Mouse (Mus musculus) monocyte, adult 2 months (primary cell): ENCODE data around the gene Cdc42ep5.

ENCODE experiments used
- DNase-seq, 2 experiments: peaks; one replicate each; pipeline ENCODE4 v3.0.0; 2022; ENCODE audit warnings: low spot score in 2 of 2, low read depth in 1 of 2

Cdc42ep5 gene

DNA sequence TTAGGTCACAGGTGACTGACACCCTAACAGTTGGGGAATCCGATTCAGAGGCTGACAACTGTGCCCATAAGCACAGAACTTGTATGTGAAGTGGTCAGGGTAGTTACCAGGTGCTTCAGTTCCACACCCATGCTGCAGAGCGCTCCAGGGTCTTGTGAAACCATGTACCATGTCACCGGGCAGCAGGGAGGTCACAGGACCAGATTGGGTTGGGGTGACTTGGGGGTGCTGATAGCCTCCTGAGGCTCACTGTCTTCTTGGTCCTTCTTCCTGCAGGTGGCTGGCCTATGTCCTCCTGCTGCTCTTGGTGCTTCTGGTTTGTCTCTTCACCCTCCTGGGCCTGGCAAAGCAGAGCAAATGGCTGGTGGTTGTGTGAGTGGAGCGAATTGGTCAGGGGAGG is 36.8 kb downstream of the Cdc42ep5 start:
- no peak for DNase-seq

GRCm38 (mm10) chr7:4126992-4127785 is 37.5 kb downstream of the Cdc42ep5 start:
- DNase-seq: no peak

- DNase-seq: no peak
Measured at GRCm38 (mm10) chr7:4125306-4125705, 39.4 kb downstream of the Cdc42ep5 start.

GRCm38 (mm10) chr7:4124856-4125255 is 39.8 kb downstream of the Cdc42ep5 start:
- no peak for DNase-seq

DNA sequence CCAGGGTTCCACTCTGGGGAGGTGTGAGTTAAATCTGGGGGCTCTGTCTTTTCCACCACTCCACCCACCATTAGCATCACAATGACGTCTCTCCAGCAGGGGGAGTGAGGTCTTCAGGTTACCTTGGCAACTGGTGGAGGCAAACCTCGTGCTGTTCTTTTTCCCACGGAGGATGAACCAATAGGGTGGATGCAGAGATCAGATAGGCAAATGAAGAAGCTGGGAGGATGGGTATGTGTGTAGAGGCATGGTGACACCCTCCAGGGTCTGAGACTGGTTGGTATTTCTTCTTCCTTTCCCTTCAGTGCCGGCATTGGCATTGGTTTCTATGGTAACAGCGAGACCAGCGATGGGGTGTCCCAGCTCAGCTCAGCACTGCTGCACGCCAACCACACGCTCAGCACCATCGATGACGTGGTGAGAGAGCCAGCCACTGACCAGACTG is 40.3 kb downstream of the Cdc42ep5 start:
- DNase-seq: no peak

- DNase-seq: no peak
Measured at GRCm38 (mm10) chr7:4123732-4124131, 40.9 kb downstream of the Cdc42ep5 start.

DNA sequence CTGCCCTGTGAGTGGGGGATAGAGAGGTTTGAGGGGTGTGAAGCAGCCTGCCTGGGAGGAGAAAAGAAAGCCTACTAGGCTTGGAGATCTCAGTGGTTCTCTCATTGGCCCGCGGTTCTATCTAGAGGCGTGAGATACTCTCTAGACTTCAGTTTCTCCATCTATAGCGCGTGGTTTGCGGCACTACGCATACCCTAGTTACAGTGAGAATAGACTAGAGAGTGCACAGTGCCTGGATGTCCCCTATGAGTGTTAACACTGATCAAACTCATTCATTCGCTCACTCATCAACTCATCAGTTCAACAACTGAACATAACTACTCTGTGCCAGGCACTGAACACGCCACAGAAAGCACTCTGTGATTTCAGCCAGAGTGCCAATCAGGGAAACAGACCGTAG is 41.9 kb downstream of the Cdc42ep5 start:
- no peak for DNase-seq

DNA sequence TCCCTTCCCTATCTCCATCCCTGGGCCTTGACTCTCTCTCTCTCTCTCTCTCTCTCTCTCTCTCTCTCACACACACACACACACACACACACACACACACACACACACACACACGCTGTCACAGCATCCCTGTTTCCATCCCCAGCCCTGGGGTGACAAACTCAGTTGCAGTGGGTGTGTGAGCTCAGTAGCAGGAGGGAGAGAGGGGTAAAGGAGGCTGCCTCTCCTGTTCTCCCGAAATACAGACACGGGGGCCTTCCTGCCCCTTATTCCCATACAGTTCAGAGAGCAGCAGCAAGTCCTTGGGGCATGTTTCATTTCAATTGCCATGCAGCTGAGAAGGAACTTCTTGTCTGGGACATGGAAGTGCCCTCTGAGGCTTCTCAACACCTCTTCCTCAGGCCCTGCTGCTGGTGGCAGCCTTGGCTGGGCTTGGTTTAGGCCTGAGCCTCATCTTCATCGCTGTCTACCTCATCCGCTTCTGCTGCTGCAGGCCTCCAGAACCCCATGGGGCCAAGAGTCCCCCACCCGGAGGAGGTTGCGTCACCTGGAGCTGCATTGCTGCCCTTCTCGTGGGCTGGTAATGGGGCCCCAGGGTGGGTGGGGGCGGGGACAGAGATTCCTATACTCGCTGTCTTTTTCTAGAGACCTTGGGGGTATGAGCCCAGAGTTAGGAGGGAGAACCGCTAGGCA is 42.4 kb downstream of the Cdc42ep5 start:
- no peak for DNase-seq

DNA sequence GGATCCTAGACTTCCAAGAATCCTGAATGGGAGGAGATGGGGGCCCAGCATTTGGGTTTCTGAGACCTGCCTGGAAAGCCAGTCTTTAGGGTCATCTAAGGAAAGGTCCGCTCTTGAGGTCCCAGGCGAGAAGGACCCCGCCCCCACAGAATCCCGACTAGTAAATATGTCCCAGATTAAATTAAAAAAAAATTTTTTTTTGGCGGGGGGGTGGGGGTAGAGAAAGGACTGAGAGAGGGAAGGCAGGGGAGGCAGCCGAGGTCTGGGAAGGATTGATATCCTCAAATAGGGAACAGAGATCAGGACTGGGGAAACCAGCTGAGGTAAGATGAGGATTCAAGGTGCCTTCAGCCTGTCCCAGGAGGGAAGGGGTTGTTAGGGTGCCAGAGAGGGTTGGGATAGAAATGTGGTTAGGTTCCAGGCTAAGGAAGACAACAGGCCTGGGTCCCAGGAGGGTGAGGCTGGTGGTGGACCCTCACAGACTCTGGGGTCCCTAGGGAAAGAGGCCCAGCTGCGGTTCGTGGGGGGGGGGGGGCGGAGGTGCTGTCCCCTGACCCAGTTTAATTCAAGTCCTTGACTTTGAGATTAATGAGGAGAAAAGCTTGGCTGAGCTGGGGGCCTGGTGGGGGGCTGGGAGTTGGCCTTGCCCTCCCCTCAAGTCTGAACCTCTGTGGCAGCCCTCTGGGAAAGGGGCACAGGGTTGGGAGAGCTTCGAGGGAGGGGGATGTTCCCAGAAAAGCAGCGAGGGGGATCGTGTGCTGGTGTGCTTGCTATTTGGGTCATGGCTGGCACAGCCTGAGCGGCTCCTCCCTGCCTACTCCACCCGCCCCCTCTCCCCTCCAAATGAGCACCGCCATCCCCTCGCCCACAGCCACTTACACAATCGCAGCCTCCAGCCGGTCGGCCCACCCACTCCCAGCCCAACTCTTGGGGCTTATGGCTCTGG is 44.4 kb downstream of the Cdc42ep5 start:
- no peak for DNase-seq

DNA sequence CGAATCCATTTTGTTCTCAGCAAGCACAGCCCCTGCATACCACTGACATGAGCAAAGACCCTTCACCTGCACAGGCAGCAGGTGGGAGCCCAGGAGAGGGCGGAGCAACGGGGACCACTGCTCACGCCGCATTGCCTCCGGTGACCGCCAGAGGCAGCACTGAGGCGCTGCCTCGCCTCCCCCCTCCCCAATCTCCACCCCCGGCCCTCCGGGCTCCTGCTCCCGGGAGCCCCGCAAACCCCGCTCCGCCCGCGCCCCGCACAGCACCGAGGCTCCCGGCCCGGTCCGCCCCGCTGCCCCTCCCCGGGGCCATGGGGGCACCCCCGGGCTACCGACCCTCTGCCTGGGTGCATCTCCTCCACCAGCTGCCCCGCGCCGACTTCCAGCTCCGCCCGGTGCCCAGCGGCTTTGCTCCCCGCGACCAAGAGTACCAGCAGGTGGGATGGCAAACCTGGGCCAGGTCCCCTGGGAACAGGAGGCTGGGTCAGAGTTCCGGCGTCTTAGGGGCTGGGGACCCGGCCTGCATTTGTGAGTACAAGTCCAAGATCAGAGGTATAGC is 45.2 kb downstream of the Cdc42ep5 start, which contains the start of gene Ttyh1:
Gene Ttyh1, plus strand, starts transcription at position 65 of the 559 bp plus-strand sequence.
- DNase-seq: no peak

DNA sequence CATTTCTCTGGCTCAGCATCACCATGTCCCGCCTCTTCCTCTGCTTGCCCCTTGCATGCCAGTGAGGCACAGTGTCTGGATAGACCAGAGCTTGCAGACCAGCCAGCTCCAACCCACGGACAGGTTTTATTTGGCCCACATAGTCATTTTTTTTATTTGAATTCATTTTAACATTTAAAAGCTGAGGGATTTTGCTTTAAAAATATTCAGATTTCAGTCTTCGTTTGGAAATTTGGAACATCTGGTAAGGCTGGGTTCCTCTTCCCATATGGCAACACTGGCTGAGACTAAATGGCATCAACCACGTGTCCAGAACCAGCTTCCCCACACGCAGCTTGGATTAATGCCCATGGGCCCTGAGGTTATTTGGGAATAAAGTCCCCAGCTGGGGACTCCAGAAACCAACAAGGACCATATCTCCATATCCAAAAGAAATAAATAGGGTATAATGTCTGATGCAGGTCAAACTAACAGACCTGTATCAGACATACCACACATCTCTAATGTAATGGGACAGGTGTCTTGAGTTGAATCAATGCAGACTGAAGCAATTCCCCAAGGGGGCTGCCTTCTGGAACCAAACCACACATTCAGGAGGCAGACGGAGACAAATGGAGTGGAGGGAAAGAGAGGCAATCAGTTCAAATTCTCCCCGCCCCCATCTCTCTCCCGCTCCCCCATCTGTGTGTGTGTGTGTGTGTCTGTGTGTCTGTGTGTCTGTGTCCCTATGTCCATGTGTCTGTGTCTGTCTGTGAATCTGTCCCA is 47.4 kb downstream of the Cdc42ep5 start:
- DNase-seq: no peak

DNA sequence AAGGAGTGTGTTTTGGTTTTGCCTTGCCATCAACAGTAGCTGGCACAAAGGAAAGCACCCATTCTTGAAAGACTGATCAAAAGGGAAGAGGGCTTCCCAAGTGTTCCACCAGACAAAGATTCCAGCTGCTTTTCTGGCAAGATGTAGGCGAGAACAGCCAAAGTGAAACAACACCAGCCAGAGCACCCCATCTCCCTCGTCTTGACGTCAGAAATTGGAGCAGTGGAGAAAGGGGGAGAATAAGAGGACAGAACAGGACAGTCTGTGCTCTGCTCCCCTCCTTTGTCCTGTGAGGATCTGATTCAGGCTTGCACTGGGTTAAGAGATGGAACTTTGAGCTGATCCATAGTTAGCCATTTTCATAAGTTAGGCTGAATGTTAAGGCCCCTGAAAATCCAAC is 52.9 kb downstream of the Cdc42ep5 start:
- DNase-seq: no peak

GRCm38 (mm10) chr7:4103411-4103810 is 61.2 kb downstream of the Cdc42ep5 start:
- DNase-seq: no peak
